Mouse (Mus musculus) lung, adult 2 months (tissue): ENCODE results near the gene Gm20696.

Experiments used
- CTCF ChIP-seq: fragments of 200-500 bp; IDR thresholded peaks from 2 replicates; pipeline ENCODE4 v1.5.1; 2011; ENCODE audit warnings: mild to moderate bottlenecking, low read length, control low read depth; ENCODE audit not compliant: insufficient read depth
- POLR2A ChIP-seq: fragments of 200-500 bp; IDR thresholded peaks from 2 replicates; pipeline ENCODE4 v1.6.1; 2011; ENCODE audit warnings: low read depth, mild to moderate bottlenecking, control low read depth, low read length, borderline replicate concordance; ENCODE audit errors: extremely low read depth

GRCm38 (mm10) chr6:99629726-99630458, 36.7 kb downstream of the Gm20696 start:
- TF ChIP-seq CTCF (no peak), POLR2A (no peak)
